Comparison of ENCODE assay signal across 10 mouse cellular contexts in genomic region chr2:158510665-158511064, GRCm38 (mm10). TPM values are rescaled to one million over a fixed set of nuclear protein-coding genes. Genes with fewer than 3 reads are reported as not detected.
DNase-seq lines count a peak whose midpoint lies in the region; ATAC-seq and TF ChIP-seq lines count a peak whose summit lies in the region.
"Had no signal": no experiment of that assay in that cellular context is flagged by ENCODE, and none has a peak within 500 bp of the region (broad histone marks: within the 10 kb centered on the region; RNA-seq: fewer than 3 reads in every experiment).

No protein-coding gene starts in this region.

- no peak overlapping the region for H3K9ac ChIP-seq in liver, embryonic 11.5 days (ENCODE audit: low read depth, low read length)
- no peak overlapping the region for H3K9ac ChIP-seq in stomach, embryonic 14.5 days (replicated peaks; ENCODE audit: low read depth, low read length)
- H3K9ac ChIP-seq in hindbrain, embryonic 12.5 days = no peak overlapping the region
- H3K9ac ChIP-seq in forebrain, postnatal 0 days = no peak overlapping the region
- H3K9ac ChIP-seq: hindbrain, embryonic 15.5 days had no signal

- H3K4me3 ChIP-seq in liver, embryonic 11.5 days (ENCODE audit: low read depth, low read length) = no peak overlapping the region
- no peak overlapping the region for H3K4me3 ChIP-seq in stomach, embryonic 14.5 days (ENCODE audit: low read depth, low read length)
- H3K4me3 ChIP-seq in hindbrain, embryonic 12.5 days = no peak overlapping the region
- no peak overlapping the region for H3K4me3 ChIP-seq in forebrain, postnatal 0 days (ENCODE audit: low read depth, low read length)
- H3K4me3 ChIP-seq: hindbrain, embryonic 15.5 days had no signal

- WGBS in liver, embryonic 11.5 days = 85% methylated on average over 6 of the region's 6 CpGs
- 63% methylated on average over 6 of the region's 6 CpGs for WGBS in stomach, embryonic 14.5 days
- WGBS in hindbrain, embryonic 12.5 days = 83% methylated on average over 6 of the region's 6 CpGs
- WGBS in forebrain, postnatal 0 days = 74% methylated on average over 6 of the region's 6 CpGs

- no peak overlapping the region for H3K4me2 ChIP-seq in liver, embryonic 11.5 days
- no peak overlapping the region for H3K4me2 ChIP-seq in stomach, embryonic 14.5 days (replicated peaks; ENCODE audit: low read depth, low read length)
- no peak overlapping the region for H3K4me2 ChIP-seq in hindbrain, embryonic 12.5 days (replicated peaks)
- H3K4me2 ChIP-seq in forebrain, postnatal 0 days (ENCODE audit: low read depth) = no peak overlapping the region
- H3K4me2 ChIP-seq: hindbrain, embryonic 15.5 days had no signal

- no peaks in the 10 kb centered on the region for H3K4me1 ChIP-seq in liver, embryonic 11.5 days (replicated peaks; ENCODE audit: control insufficient read depth, insufficient read depth, low read length)
- H3K4me1 ChIP-seq in stomach, embryonic 14.5 days (ENCODE audit: control insufficient read depth, insufficient read depth, low read length) = no peaks in the 10 kb centered on the region
- no peaks in the 10 kb centered on the region for H3K4me1 ChIP-seq in hindbrain, embryonic 12.5 days
- H3K4me1 ChIP-seq in forebrain, postnatal 0 days (ENCODE audit: insufficient read depth) = no peaks in the 10 kb centered on the region
- H3K4me1 ChIP-seq: hindbrain, embryonic 15.5 days had no signal

- peak; percentile 26 for DNase-seq in liver
- DNase-seq in liver, embryonic 11.5 days (ENCODE audit: low spot score) = no peak
- DNase-seq in adrenal gland, postnatal 14 days = peak; percentile 91
- peak; percentile 76 to 87 for DNase-seq in kidney, postnatal 25 days
- DNase-seq in layer of hippocampus, postnatal 25 days (ENCODE audit: extremely low spot score in 1 of 2, low spot score in 1 of 2) = no peak
- no peak for DNase-seq in forebrain, postnatal 0 days

- H3K27ac ChIP-seq in liver, embryonic 11.5 days (ENCODE audit: low read depth, low read length) = no peak overlapping the region
- no peak overlapping the region for H3K27ac ChIP-seq in stomach, embryonic 14.5 days (ENCODE audit: low read length)
- no peak overlapping the region for H3K27ac ChIP-seq in hindbrain, embryonic 12.5 days
- no peak overlapping the region for H3K27ac ChIP-seq in forebrain, postnatal 0 days (ENCODE audit: low read depth, low read length)
- H3K27ac ChIP-seq: hindbrain, embryonic 15.5 days had no signal

- ATAC-seq in liver, embryonic 11.5 days (replicated peaks; ENCODE audit: low FRiP score) = no peak
- peak; percentile 68 for ATAC-seq in stomach, embryonic 14.5 days (ENCODE audit: insufficient number of reproducible peaks, insufficient read depth, low FRiP score, low read depth)
- no peak for ATAC-seq in hindbrain, embryonic 12.5 days (ENCODE audit: low FRiP score)
- no peak for ATAC-seq in forebrain, postnatal 0 days

- TF ChIP-seq CTCF in forebrain, postnatal 0 days (IDR thresholded peaks at IDR 0.05; ENCODE audit: low read depth) = no peak

- no peaks in the 10 kb centered on the region for H3K36me3 ChIP-seq in liver, embryonic 11.5 days (ENCODE audit: control insufficient read depth, insufficient read depth, low read length)
- no peaks in the 10 kb centered on the region for H3K36me3 ChIP-seq in stomach, embryonic 14.5 days (ENCODE audit: control insufficient read depth, insufficient read depth, low read length)
- no peaks in the 10 kb centered on the region for H3K36me3 ChIP-seq in hindbrain, embryonic 12.5 days
- no peaks in the 10 kb centered on the region for H3K36me3 ChIP-seq in forebrain, postnatal 0 days (ENCODE audit: insufficient read depth)
- H3K36me3 ChIP-seq: hindbrain, embryonic 15.5 days had no signal

- no peaks in the 10 kb centered on the region for H3K9me3 ChIP-seq in liver, embryonic 11.5 days (ENCODE audit: control insufficient read depth, low read length)
- H3K9me3 ChIP-seq in stomach, embryonic 14.5 days (ENCODE audit: control insufficient read depth, low read depth, low read length) = no peaks in the 10 kb centered on the region
- no peaks in the 10 kb centered on the region for H3K9me3 ChIP-seq in hindbrain, embryonic 12.5 days (replicated peaks)
- no peaks in the 10 kb centered on the region for H3K9me3 ChIP-seq in forebrain, postnatal 0 days (ENCODE audit: low read length)
- H3K9me3 ChIP-seq: hindbrain, embryonic 15.5 days had no signal

- H3K27me3 ChIP-seq in liver, embryonic 11.5 days (replicated peaks; ENCODE audit: control insufficient read depth, insufficient read depth, low read length) = no peaks in the 10 kb centered on the region
- H3K27me3 ChIP-seq in stomach, embryonic 14.5 days (ENCODE audit: control insufficient read depth, insufficient read depth, low read length) = no peaks in the 10 kb centered on the region
- no peaks in the 10 kb centered on the region for H3K27me3 ChIP-seq in hindbrain, embryonic 12.5 days
- no peaks in the 10 kb centered on the region for H3K27me3 ChIP-seq in forebrain, postnatal 0 days (ENCODE audit: insufficient read depth, low read length)
- H3K27me3 ChIP-seq: hindbrain, embryonic 15.5 days had no signal

RNA-seq across cellular contexts. Expression of gene Arhgap40, which starts 1.9 kb away (rescaled TPM):
- not detected in 2 replicates for polyA plus RNA-seq in liver, embryonic 11.5 days (2014; fragmentation: Nextera tagmentation; extraction: Ambion mirVana)
- total RNA-seq in adrenal gland, postnatal 14 days (2021) = not detected in 2 replicates
- polyA plus RNA-seq in stomach, embryonic 14.5 days (2014; fragmentation: Nextera tagmentation; extraction: Ambion mirVana) = 1.4 and 1.7 TPM in 2 replicates
- not detected for total RNA-seq in layer of hippocampus, postnatal 25 days (2021)
- polyA plus RNA-seq in hindbrain, embryonic 12.5 days (2016; fragmentation: Nextera tagmentation; extraction: Ambion mirVana) = 0.40 TPM in 1 of 2 replicates, not detected in the other
- total RNA-seq in forebrain, postnatal 0 days (2014; rRNA removed) = 0.14 and 0.46 TPM in 2 replicates
- 0.41 and 0.58 TPM in 2 replicates for polyA plus RNA-seq in forebrain, postnatal 0 days (2015; fragmentation: Nextera tagmentation; extraction: Ambion mirVana)
- total RNA-seq: MEL had no signal

RNA-seq across cellular contexts. Expression of gene Adig, which starts 8.3 kb away (rescaled TPM):
- not detected in 2 replicates for polyA plus RNA-seq in liver, embryonic 11.5 days (2014; fragmentation: Nextera tagmentation; extraction: Ambion mirVana)
- 151 and 169 TPM in 2 replicates for total RNA-seq in adrenal gland, postnatal 14 days (2021)
- 0.77 and 1.2 TPM in 2 replicates for polyA plus RNA-seq in stomach, embryonic 14.5 days (2014; fragmentation: Nextera tagmentation; extraction: Ambion mirVana)
- total RNA-seq in layer of hippocampus, postnatal 25 days (2021) = not detected
- polyA plus RNA-seq in hindbrain, embryonic 12.5 days (2016; fragmentation: Nextera tagmentation; extraction: Ambion mirVana) = not detected in 2 replicates
- not detected in 2 replicates for total RNA-seq in forebrain, postnatal 0 days (2014; rRNA removed)
- polyA plus RNA-seq in forebrain, postnatal 0 days (2015; fragmentation: Nextera tagmentation; extraction: Ambion mirVana) = not detected in 2 replicates
- total RNA-seq: MEL had no signal
- polyA plus RNA-seq: hindbrain, embryonic 15.5 days had no signal

Comparison
In these comparisons a context has a peak if more than half of its experiments do, and no peak if none do; other contexts are left out.
1. DNase-seq: peak in liver (single experiment), adrenal gland, postnatal 14 days (single experiment) and kidney, postnatal 25 days (2 of 2); none in liver, embryonic 11.5 days (single experiment), layer of hippocampus, postnatal 25 days (0 of 2) and forebrain, postnatal 0 days (single experiment).